Mouse (Mus musculus) embryo, embryonic 11 days (tissue): Measurements from ENCODE around the gene Psors1c2.
"Not testable (repeated sequence)": the region's sequence is repeated elsewhere in the genome, so short reads cannot be mapped to it uniquely, and the experiment has no call there.

Source experiments
- DNase-seq: peaks from one replicate; pipeline ENCODE4 v3.0.0-alpha.2; 2015

The Psors1c2 gene

GRCm38 (mm10) chr17:35532901-35533300 lies at the start of gene Psors1c2:
Gene Psors1c2, plus strand, starts transcription at chr17:35533201.
- DNase-seq, result no peak

DNA sequence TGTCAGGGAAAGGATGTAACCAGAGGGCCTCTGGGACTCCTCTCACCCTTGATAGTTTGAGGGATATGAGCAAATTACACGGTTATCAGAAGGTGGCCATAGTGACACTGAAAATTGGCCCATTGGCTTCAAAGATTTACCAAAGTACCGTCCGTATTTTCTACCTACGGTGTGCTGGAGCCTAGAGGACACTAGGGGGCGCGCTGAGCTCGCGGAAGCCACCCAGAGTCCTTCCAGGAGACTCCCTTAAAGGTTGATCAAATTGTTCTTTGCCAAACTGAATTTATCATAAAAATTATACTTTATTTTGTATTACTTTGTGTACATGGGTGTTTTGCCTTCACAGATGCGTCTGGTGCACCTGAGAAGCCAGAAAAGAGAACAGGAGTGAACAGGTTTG lies 48.9 kb upstream of the Psors1c2 start:
- peak; percentile 70 for DNase-seq

DNA sequence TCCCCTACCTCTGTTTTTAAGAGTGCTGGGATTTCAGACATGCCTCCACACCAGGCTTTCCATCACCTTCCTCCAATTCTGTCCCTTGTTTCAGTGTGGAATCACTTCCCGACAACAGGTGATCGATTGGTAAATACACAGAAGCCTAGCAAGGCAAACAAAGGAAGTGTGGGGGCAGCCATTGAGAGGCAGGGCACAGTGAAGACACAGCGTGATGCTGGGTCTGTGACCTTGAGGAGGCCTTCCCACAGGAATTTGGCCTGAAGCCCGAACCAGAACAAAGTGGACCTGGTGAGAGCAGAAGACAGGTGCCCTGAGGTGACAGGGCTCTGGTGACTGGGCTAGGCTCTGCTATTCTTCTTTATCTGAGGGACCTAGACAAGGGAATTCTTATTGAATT lies 47.3 kb upstream of the Psors1c2 start:
- DNase-seq, result no peak

GRCm38 (mm10) chr17:35486726-35487125 lies 46.3 kb upstream of the Psors1c2 start:
- no peak for DNase-seq

- DNase-seq, result no peak
Measured at GRCm38 (mm10) chr17:35488041-35488440, 45.0 kb upstream of the Psors1c2 start.

GRCm38 (mm10) chr17:35490320-35490719 lies 42.7 kb upstream of the Psors1c2 start:
- DNase-seq, result no peak

- DNase-seq, result no peak
Measured at GRCm38 (mm10) chr17:35497124-35497523, 35.9 kb upstream of the Psors1c2 start.

DNA sequence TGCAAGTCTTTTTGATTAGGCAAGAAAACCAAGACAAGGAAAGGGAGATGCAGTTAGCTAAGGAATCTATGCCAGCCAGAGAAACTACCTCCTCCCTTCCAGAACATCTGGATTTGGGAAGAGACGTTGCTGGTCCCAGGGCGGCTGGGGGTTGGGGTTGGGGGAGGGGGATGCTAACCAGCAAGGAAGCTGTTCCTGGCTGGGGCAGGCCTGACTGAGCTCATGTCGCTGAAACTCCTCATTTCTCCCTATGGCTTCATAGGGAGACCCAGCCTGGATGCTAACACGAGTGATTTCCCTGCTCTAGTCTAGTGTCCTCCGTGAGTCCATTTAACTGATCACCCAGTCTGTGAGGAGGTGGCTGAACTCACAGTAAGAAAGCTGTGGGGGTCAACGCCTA lies 30.8 kb upstream of the Psors1c2 start:
- DNase-seq, result peak; percentile 59

DNA sequence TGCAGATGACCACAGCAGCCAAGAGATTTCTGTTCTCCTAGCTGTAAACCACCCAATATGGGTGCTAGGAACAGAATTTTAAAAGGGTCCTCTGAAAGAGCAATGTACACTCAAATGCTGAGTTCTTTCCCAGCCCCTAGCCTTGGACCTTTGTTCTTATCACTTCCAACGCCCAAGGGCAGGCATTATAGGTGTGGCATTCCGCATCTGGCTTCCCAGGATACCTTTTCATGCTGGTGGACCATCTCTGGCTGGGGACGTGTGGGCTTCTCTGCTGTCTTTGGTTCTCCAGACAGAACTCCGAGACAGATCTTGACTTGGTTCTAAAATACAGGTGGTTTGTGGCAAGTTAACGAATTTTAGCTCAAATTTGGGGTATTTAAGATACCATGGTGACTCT lies 30.2 kb upstream of the Psors1c2 start:
- DNase-seq, result no peak

GRCm38 (mm10) chr17:35503849-35504248 lies 29.2 kb upstream of the Psors1c2 start:
- no peak for DNase-seq

DNA sequence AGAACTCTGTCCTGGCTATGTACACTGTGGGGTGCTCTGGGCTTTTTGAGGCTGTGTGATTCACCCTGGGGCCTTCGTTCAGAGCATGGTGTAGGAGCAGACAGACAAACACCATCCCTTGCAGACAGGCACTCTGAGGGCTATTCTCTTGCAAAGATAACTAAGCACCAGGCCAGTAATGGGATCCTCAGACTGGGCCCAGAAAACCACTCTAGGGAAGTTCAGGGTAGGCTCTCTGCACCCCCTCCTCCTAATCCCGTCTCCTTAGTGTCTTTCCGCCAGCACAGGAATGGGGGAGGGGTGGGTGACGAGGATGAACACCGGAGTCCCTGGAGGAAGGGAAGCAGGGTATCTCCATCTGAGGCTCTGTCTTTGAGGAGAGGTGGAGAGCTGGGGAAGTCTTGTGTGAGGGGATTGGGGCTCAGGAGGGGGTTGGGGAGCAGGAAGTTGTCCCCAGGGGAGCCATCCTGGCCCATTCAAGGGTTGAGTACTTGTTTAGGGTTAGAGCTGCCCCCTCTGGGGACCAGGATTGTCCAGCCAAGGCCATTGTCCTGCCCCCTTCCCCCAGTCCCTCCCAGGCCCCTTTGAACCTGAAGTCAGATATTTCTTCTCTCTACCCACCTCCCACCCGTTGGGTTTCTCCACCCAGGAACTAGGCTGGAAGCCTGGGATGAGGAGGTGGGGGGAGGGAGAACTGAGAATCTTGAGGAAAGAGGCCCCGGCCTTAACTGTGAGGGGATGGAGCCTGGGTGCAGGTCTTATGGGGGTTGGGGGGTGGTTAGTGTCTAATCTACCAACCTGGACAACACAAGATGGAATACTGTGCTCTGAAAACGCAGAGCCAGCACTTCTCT lies 28.1 kb upstream of the Psors1c2 start:
- DNase-seq, result no peak

DNA sequence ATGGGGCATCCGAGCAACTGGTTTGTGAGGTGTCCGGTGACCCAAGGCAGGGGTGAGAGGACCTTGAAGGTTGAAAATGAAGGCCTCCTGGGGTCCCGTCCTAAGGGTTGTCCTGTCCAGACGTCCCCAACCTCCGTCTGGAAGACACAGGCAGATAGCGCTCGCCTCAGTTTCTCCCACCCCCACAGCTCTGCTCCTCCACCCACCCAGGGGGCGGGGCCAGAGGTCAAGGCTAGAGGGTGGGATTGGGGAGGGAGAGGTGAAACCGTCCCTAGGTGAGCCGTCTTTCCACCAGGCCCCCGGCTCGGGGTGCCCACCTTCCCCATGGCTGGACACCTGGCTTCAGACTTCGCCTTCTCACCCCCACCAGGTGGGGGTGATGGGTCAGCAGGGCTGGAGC lies 27.2 kb upstream of the Psors1c2 start, which contains the start of gene Pou5f1:
Gene Pou5f1, plus strand, starts transcription at position 243 of the 400 bp plus-strand sequence.
- DNase-seq, result no peak

DNA sequence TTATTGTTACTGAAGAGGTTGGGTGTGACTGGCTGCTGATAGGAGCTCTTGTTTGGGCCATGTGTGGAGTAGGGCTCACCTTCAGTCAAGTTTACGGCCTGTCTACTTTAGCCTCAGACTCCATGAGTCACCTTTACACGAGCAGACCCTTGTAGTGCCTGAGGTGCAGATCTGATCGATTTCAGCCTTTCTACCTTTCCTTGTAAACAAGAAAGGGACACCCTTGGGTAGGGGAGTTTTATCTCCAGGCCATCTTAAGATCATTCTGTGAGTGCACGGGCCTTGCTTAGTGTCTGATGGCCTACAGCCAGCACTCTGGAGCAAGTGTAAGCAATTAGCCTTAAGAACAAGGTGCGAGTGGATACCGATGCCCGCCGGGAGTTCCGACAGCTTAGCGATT lies 26.1 kb upstream of the Psors1c2 start:
- DNase-seq, result no peak

- DNase-seq, result no peak
Measured at GRCm38 (mm10) chr17:35507556-35508260, 25.3 kb upstream of the Psors1c2 start.

GRCm38 (mm10) chr17:35508279-35508678 lies 24.7 kb upstream of the Psors1c2 start:
- DNase-seq, result not testable (repeated sequence)

GRCm38 (mm10) chr17:35509284-35509683 lies 23.7 kb upstream of the Psors1c2 start:
- DNase-seq, result peak; percentile 62

- no peak for DNase-seq
Measured at GRCm38 (mm10) chr17:35512916-35513626, 19.9 kb upstream of the Psors1c2 start.

GRCm38 (mm10) chr17:35513886-35514285 lies 19.1 kb upstream of the Psors1c2 start:
- peak; percentile 79 for DNase-seq

DNA sequence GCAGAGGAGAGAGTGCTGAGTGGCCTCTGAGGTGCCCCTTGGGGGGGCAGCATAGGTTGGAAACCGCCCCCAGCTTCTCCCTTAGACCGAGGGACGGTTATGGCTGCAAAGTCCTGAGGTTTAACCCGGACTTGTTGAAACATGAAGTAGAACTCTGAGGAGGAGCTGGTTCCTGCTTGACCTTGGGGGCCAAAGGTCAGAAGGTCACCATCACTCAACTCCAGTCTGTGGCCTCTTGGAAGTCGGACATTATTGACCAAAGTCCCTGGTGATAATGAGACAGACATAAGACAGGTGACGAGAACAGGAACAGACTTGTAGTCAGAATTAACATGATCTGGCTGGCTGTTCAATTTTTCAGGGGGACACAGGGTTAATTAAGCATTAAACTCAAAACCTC lies 18.2 kb upstream of the Psors1c2 start:
- DNase-seq, result no peak

GRCm38 (mm10) chr17:35515911-35516640 lies 16.9 kb upstream of the Psors1c2 start:
- DNase-seq, result peak; percentile 72

GRCm38 (mm10) chr17:35516652-35517500 lies 16.1 kb upstream of the Psors1c2 start, which contains the start of the genes Tcf19 and Cchcr1:
Gene Tcf19, minus strand, starts transcription at chr17:35516824.
Gene Cchcr1, plus strand, starts transcription at chr17:35517100.
- peak; percentile 99 for DNase-seq

DNA sequence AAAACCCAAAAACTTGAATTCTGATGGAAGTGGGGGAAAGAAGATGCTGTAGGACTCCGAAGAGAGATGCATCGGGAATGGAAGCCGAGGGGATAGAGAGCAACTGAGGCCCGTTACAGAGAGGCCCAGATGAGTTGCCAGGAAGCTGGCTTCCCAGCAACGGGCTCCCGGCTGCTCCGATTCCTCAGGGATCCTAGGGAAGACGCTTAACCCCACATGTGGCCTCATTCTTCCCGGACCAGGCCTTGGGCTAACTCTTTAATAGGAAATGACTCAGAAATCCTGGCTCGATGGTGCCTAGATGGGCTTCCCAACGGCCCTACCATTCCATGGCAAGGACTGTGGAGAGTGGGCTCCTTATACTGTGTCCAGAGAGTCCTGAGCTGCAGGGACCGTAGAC lies 15.5 kb upstream of the Psors1c2 start:
- DNase-seq, result peak; percentile 39
